Mouse (Mus musculus): ENCODE results near the gene Tnr.

Tnr gene

DNA sequence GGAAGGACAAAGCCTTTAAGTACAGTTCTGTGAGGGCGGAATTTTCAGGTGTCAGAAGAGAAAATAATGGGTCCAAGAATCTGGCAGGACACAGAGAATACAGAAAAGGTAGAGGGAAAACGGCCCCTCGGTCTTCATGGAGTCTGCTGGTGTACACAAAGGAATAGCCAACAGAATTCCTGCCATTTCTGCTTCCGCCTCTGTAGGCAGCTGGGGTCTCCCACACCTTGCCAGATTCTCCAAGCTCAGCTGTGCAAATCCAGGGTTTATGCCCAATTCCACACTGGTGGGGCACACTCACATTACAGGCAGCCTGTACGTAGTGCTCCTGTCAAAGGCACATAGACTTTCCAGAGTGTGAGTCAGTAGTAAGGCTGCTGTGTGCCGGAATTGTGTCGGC lies 43.6 kb downstream of the Tnr start:
- WGBS: 68% methylated on average over 7 of the region's 7 CpGs

- WGBS: 39% methylated on average over 8 of the region's 8 CpGs
These were observed 46.7 kb downstream of the Tnr start for GRCm38 (mm10) chr1:159570270-159570669.

GRCm38 (mm10) chr1:159570831-159571230 lies 47.3 kb downstream of the Tnr start:
- WGBS: 54% methylated on average over 2 of the region's 2 CpGs

DNA sequence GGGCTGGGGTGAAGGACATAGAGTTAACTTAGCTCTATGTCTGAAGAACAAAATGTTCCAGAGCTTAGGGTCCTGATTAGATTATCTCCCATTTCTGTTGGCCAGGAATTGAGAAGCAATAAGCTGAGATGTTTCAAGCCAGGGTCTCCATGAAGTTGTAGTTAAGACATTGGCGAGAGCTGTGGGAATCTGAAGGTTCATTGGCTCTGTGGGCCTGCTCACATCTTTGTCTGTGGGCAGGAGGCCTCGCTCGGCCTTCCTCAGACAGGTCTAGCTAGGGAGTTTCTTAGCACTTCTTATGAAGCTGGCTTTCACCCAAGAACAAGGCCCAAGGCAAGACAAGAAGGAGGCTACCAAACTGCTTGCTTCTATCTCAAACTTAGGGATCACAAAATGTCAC lies 48.4 kb downstream of the Tnr start:
- WGBS: 72% methylated on average over 3 of the region's 3 CpGs

DNA sequence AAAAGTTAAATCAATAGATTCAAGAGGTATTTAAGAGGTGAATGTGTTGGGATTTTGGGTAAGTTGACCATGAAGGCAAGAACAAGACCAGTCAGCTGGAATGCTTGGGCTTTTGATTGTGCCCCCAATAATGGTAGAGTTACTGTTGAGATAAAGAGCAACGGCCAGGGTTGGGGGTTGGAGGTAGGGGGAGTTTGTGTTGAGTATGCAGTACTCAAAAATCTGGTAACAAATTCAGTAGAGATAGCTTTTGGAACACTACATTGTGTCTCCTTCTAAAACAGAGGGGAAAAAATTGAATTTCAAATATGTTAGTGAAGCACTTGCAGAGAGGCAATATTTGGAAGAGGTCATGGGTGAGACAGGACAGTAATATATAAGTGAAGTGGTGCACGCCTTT lies 49.5 kb downstream of the Tnr start:
- 85% methylated on average over 2 of the region's 2 CpGs for WGBS

- WGBS: 64% methylated on average over 5 of the region's 5 CpGs
These were observed 51.1 kb downstream of the Tnr start for GRCm38 (mm10) chr1:159574661-159575060.

- WGBS: 67% methylated on average over 2 of the region's 2 CpGs
These were observed 52.7 kb downstream of the Tnr start for GRCm38 (mm10) chr1:159576246-159576645.

DNA sequence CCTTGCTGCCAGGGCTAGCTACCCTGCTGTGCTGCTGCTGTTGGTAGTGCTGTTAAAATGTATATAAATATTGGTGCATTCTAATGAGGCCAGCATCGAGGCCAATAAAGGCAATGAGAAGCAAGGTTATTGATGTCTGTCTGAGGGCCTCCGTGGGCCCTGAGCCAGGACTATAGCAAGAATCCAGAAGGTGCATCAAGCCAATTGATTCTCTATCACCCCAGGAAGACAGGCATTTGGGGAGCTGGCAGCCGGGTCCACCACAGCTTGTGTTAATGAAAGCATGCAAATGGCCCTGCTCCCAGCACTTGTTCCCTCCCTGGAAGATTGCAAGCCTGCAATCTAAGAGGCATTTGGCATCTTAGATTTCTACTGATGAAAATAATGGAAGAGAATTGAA lies 54.8 kb downstream of the Tnr start:
- 44% methylated on average over 3 of the region's 3 CpGs for WGBS

- 56% methylated on average over 8 of the region's 8 CpGs for WGBS
These were observed 56.9 kb downstream of the Tnr start for GRCm38 (mm10) chr1:159580335-159580921.

- 49% methylated on average over 4 of the region's 4 CpGs for WGBS
These were observed 60.3 kb downstream of the Tnr start for GRCm38 (mm10) chr1:159583877-159584276.

DNA sequence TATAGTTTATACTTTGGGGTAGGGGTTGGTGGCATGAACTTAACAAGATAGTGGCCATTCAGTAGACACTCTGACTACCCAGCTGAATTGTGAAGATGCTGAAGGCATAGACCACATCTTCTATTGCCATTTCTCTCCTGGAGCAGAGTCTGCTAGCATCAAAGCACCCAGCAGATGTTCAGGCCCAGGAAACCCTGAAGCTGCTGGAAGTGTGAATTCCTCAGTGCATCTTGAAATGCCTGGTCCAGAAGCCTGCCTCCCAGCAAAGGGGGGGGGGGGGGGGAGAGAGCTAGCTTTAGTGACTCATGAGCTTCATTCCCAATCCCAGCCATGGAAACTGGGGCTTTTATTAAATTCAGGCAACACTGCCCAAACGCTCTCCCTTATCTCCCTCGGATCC lies 65.2 kb downstream of the Tnr start:
- WGBS: 35% methylated on average over 2 of the region's 2 CpGs

DNA sequence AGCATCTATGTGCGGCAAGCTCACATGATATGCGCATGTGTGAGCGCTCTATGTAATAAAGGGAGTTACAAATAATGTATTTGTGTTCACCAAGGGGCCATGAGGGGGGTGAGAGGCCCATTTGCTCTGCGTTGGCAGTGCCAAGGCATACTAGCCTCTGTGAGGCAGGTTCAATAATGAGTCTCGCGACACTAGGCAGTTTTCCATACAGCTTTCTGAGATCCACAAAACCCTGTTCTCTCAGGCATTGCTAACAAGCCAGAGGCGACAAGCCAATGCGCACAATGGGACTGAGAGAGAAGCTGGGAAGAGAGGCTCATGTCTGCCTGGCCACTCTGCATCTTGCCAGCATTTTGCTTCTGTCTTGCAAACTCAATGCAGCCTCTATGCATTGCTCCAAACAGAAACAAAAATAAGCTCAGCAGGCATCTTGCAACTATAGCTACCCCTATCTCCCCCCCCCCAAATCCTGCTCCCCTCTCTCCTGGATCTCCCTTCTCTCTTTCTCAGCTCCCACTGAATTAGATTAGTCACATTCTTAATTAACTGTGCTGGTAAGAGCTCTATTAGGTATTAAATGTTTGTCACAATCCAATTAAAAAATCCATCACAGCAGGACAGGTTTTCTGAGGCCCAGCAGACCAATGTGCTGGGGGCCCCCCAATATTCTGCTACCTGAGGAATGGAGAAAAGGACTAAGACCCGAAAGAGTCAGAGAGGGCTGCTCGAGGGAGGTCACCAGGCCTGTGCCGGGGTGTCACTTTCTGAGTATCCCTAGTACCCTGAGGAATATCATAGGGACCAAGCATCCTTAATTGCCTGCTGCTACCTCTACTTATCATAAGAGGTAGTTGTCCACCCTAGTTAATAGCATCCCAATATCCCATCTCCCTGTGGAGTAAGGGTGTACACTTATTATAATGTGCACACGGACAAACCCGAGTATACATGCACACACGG lies 70.8 kb downstream of the Tnr start:
- 69% methylated on average over 14 of the region's 14 CpGs for WGBS

DNA sequence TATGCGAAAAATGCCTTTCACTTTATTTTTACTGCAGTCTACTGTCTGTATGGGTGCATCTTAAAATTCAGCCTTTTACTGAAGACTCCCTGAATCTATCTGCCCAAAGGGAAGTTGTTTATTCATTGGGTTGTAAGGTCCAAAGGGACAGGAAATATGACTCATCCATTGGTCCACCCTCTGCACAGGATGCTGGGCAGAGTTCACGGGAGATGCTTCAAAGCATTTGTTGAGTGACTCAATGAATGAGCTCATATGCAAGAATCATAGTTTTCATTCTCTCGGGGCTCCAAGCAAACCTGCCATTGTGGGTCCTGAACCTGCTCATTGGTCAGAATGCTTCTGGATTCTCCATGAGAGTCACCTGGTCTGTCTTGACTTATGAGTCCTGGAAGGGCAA lies 72.2 kb downstream of the Tnr start:
- WGBS: 67% methylated on average over 3 of the region's 3 CpGs

DNA sequence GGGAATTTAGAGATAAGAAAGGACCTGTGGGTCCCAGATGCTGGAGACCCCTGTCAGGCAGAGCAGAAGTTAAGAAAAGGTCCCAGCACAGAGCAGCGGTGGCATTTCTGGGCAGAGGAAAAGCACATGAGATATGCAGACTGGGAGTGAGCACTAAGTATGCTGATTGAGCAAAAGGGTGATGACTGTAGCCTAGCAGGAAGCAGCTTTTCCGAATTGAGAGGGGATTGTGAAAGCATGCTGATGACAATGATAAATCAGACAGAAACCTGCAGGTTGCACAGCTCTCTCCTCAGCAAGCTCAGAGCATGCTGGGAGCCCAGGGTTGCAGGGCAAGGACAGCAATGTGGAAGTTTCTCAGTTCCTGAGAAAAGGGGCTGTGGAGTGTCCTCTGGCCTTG lies 73.1 kb downstream of the Tnr start:
- WGBS: 52% methylated on average over 2 of the region's 2 CpGs

DNA sequence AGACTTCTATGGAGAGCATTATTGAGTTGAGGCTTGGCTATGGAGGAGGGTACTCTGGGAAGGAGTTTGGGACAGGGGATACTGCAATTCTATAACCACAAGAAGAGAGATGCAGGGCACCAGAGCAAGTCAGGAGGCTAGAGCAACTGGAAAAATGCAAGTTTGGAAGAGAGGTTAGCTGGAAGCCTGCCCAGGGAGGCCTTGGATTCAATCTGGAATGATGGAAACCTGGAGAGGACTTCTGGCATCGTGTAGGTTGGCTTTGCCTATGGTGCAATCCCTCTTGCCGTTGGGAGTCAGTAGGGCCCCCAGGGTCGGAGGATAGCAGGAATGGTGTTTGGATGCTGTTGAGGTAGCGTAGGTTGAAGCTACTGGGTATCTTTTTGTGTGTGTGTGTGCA lies 90.0 kb downstream of the Tnr start:
- WGBS: 64% methylated on average over 4 of the region's 4 CpGs

GRCm38 (mm10) chr1:159614062-159614601 lies 90.6 kb downstream of the Tnr start:
- WGBS: 72% methylated on average over 6 of the region's 6 CpGs

DNA sequence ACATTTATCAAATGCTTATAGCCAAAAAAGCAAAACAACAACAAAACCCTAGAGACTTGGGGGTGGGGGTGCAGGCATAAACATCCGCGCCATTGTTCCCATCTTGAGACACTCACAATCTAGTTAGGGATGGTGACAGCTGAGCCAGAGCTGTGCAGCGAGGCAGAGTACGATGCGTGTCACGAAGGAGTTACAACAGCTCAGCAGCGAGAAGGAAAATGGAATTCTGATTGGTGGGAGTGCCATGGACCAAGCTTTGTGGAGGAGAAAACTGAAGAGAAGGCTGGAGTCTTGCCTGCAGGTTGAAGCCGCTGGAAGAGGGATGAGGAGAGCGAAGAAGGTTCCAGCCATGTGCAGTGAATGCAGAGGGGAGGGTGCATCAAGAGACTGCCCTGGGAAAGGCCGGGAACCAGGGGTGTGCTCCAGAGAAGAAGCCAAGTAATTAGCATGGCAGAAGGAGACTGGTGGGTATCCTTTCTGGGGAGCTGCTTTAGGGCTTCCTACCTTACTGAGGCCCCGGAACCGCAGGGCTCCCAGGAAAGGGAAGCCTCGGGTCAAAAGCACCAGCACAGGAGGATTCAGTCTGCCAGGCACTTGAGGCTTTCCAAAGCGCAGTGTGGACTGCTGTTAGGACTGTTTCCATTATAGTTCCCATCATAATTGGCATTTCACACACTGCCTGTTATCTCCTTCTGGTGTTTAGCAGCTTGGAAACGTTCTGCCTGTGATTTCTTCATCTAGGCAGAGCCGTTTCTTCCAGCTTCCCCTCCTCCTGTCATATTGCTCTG lies 91.3 kb downstream of the Tnr start:
- WGBS: 29% methylated on average over 16 of the region's 16 CpGs

GRCm38 (mm10) chr1:159615686-159616085 lies 92.1 kb downstream of the Tnr start:
- WGBS: 41% methylated on average over 4 of the region's 4 CpGs

DNA sequence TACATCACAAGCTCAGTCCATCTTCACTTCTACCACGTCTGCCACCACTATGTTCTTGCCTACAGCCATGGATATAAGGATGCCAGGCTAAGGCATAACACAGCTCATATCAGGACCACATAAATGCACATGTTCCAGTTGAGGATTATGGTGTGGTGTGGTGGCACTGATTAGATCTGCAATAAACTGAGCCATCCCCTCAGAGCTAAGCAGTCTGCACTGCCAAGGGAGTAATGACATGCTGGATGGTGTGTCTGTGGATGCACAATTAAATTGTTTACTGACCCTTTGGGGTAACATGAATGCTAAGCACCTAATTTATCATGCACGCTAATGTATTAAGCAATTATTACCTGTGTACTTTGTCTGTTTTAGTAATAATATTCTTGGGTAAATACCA lies 95.6 kb downstream of the Tnr start:
- 85% methylated on average over 2 of the region's 2 CpGs for WGBS

DNA sequence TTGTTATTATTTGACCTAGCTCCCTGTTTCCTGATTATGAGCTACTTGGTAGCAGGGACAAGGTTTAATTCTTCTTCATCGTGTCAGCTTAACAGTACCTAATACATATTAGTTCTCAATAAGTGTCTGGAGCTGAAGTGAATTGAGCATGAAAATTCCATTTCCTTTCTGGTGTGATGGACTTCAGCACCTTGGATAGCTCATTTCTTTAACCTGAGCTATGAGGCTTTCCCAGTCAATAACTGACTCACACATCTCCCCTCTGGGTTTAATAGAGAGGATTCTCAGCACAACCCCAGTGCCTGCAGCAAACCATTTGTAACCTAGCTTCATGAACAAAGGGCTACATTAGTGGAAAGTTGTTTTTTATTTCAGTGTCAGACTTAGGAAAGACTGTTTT lies 97.8 kb downstream of the Tnr start:
- WGBS: 70% methylated on average over 1 of the region's 1 CpGs

DNA sequence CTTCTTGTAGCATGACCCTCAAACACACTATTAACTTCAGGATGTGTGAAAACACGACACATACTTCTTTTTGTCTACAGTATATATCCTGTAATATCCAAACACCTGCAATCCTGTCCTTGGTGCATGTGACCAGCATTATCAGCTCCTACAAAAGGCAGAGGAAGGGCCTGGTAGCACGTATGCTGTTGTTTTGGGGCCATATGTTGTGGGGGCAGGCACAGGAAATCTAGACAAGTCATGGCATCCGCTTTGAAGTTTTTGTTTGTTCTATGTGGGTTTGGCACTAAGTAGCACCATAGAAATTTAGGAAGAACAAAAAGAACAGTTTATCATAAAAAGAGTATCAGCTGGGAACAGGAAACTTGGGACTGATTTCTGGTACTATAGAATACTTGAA lies 105.5 kb downstream of the Tnr start:
- 57% methylated on average over 3 of the region's 3 CpGs for WGBS

Data from cerebral cortex, adult 2 months (tissue).